Mouse (Mus musculus) megakaryocyte, embryonic 14.5 days (primary cell): Measurements from ENCODE around the gene Acta2.

ENCODE experiments used
- FLI1 ChIP-seq: IDR thresholded peaks from 2 replicates; pipeline ENCODE4 v1.6.1; 2012; ENCODE audit warnings: low read length, inconsistent platforms, mixed read lengths
- GATA1 ChIP-seq: IDR thresholded peaks from 3 replicates; pipeline ENCODE4 v1.6.1; 2012; ENCODE audit warnings: mixed read lengths, low read length, inconsistent platforms, borderline replicate concordance

GRCm38 (mm10) chr19:34236049-34236448 lies 19.3 kb downstream of the Acta2 start:
- TF ChIP-seq GATA1 (no peak), FLI1 (no peak)
